Mouse (Mus musculus) telencephalon, adult 2 months (tissue): ENCODE results near the gene Gm21454.
"Not testable (repeated sequence)": the region's sequence is repeated elsewhere in the genome, so short reads cannot be mapped to it uniquely, and the experiment has no call there.

Experiments
- DNase-seq: peaks from one replicate; pipeline ENCODE4 v3.0.0-alpha.2; 2011; ENCODE audit warnings: low read depth, low spot score

The Gm21454 gene

DNA sequence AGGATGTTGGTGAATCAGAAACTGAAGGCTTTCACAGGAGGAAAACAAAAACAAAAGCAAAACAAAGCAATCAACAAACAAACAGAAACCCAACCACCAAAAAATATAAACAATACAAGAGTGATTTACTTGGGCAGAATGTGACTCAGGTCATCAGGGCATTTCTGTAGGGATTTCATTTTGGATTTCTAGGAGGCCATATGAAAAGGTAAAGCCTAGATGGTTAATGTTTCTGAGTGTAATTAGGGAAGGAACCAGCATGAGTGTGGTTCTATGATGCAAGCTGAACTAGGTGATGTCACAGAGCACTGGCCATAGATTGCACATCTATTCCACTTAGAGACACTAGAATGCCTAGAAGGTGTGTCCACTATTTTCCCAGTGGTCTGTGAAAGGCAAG, at the start of gene Gm21454, which contains the start of gene Gm21440:
TSS of gene Gm21454 (plus strand) at position 352 of the 400 bp plus-strand sequence.
TSS of gene Gm21440 (plus strand) at position 301 of the 400 bp plus-strand sequence.
- not testable (repeated sequence) for DNase-seq

GRCm38 (mm10) chrY:13223828-13224227, 28.4 kb upstream of the Gm21454 start, which contains the start of gene Gm21828:
Gene Gm21828, minus strand, starts transcription at chrY:13223928.
- DNase-seq: not testable (repeated sequence)

- DNase-seq: not testable (repeated sequence)
Observed at GRCm38 (mm10) chrY:13348963-13349362, 96.7 kb downstream of the Gm21454 start, which contains the start of gene Gm21725. Gene Gm21725, minus strand, starts transcription at chrY:13349063.
